Mouse (Mus musculus) spleen, adult 2 months (tissue): Measurements from ENCODE around the gene Egflam.

Source experiments
- CTCF ChIP-seq: fragments of 200-500 bp; IDR thresholded peaks from 2 replicates; pipeline ENCODE4 v1.5.1; 2011; ENCODE audit warnings: mild to moderate bottlenecking, inconsistent platforms; ENCODE audit not compliant: insufficient read depth, insufficient read length, insufficient replicate concordance; ENCODE audit errors: extremely low read depth
- POLR2A ChIP-seq: fragments of 200-500 bp; IDR thresholded peaks from 2 replicates; pipeline ENCODE4 v1.6.1; 2011; ENCODE audit warnings: low read depth, low read length, inconsistent platforms

DNA sequence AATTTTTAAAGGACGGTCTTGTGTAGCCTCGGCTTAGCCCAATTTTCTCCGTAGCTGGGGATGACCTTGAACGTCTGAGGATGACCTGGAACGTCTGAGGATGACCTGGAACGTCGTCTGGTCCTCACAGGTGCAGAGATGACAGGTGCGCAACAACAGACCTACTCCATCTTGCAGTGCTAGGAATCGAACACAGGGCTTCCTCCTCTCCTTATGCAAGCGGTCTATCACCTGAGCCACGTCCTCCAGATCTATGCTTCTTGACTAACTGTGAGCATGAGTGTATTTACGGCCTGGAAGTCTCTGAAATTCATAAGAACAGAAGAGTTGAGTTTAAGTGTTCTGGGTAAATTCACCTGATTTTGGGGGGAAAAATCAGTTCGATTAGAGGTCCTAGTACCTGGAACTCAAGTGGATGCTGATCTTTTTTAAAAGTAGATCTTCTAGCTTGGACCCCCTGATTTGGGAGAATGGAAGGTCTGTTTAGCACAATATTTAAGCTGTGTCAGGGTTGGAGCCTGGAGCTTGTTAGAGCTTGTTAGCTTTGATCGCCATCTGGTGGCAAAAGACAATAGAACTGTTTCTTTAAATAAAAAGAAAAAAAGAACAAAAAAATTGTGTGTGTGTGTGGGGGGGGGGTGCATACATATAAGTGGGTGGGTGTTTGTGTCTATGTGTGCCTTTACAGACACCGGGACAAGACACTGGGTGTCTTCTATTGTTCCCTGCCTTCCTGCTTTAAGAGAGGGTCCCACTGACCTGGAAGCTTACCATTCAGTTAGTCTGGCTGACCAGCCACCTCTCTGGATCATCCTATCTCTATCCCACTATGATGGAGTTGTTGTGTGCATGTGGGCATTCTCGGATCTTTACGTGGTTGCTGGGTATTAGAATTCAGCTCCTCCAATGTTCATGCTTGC lies 45.5 kb upstream of the Egflam start:
- TF ChIP-seq CTCF (no peak), POLR2A (no peak)
